In the genomic region with DNA sequence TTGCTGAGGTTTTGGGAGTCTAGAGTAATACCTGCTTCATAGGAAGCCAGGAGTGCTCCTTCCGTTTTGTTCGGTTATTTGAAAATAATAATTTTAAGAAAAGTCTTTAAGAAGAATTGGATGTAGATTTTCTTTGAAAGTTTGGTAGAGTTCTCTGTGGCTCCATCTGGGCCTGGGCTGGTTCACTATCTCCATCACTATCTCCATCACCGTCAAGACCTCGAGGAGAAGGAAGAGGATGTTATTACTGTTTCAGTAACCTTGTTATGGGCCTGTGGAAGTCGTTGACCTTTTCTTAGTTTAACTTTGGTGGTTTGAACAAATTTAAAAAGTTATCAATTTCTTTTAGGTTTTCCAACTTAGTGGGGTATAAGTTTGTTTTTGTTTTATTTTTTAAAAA, we compare ENCODE assay signal across 20 mouse cellular contexts.
"Had no signal": no experiment of that assay in that cellular context is flagged by ENCODE, and none has a peak within 500 bp of the region (broad histone marks: within the 10 kb centered on the region; RNA-seq: fewer than 3 reads in every experiment).

No protein-coding gene starts in this region.

- DNase-seq: heart, postnatal 10 days; heart, postnatal 14 days; heart, postnatal 36 days; kidney, adult 11 months; kidney, adult 18-20 months; kidney, adult 2 months; kidney, adult 8-10 months; kidney, adult 9 months; kidney, postnatal 10 days; kidney, postnatal 14 days; kidney, postnatal 25 days; kidney, postnatal 36 days; kidney, postnatal 4 days; layer of hippocampus, adult 9-11 months; layer of hippocampus, postnatal 36 days had no signal

- ATAC-seq: hindbrain, embryonic 16.5 days; hindbrain, postnatal 0 days; intestine, embryonic 15.5 days; intestine, embryonic 16.5 days; intestine, postnatal 0 days had no signal
